Mouse (Mus musculus) right cerebral cortex, adult 2 months (tissue): ENCODE data around the gene Gm6993.

Source experiments
- DNase-seq, 2 experiments: peaks; one replicate each; pipeline ENCODE4 v3.0.0; 2021 to 2022; ENCODE audit warnings: low spot score in 2 of 2

Gene Gm6993

DNA sequence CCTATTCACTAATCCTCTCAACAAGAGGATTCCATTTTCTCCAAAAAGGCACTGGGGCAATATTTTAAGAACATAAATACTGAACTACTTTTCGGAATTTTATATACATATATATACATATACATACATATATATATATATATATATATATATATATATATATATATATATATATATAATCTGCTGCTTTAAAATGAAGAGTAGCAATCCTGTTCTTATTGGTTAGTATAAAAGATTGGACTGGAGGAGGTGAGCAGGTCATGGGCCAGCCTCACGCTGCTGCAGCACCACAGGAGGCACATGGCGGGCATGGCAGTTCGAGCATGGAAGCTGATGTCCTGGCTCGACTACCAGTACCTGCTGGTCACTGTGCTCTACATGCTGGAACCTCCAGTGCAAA lies at the start of gene Gm6993:
Gene Gm6993, plus strand, starts transcription at position 301 of the 400 bp plus-strand sequence.
- DNase-seq, result no peak

DNA sequence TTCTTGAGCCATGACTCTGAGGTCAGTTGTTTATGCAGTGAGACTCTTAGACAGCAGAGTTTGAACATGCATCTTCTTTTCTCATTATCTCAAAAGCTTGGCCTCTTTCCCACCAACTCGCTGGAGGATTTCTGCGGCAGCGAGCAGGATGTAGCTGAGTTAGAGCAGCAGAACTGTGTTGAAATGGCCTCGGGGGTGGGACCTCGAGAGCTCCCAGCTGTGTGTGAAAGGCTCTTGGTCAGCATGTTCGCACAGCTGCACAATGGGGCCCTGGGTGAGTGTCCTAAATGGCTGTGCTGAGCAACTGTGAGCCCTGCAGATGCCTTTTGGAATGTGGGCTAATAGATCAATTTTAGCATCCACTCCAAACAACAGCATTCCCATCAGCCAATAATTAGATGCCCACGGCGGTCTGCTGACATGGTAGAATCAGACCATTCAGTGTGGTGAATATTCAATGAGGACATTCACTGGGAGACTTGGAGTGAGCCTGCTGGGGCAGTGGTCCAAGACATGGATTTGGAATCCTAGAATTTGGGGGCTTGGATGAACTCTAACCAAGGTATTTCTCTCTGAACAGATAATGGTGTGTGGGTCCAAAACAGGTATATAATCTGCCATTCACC lies 49.1 kb upstream of the Gm6993 start:
- DNase-seq, result no peak

DNA sequence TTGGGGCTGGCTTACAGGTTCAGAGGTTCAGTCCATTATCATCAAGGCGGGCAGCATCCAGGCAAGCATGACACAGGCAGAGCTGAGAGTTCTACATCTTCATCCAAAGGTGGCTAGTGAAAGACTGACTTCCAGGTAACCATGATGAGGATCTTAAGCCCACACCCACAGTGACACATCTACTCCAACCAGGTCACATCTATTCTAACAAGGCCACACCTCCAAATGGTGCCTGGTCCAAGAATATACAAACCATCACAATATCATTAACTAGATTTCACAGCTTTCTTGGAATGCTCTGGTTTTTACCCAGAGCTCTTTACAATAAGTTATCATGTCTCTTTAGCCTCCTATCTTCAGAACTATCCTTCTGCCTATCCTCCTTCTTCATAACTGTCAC lies 38.1 kb upstream of the Gm6993 start:
- DNase-seq, result no peak

DNA sequence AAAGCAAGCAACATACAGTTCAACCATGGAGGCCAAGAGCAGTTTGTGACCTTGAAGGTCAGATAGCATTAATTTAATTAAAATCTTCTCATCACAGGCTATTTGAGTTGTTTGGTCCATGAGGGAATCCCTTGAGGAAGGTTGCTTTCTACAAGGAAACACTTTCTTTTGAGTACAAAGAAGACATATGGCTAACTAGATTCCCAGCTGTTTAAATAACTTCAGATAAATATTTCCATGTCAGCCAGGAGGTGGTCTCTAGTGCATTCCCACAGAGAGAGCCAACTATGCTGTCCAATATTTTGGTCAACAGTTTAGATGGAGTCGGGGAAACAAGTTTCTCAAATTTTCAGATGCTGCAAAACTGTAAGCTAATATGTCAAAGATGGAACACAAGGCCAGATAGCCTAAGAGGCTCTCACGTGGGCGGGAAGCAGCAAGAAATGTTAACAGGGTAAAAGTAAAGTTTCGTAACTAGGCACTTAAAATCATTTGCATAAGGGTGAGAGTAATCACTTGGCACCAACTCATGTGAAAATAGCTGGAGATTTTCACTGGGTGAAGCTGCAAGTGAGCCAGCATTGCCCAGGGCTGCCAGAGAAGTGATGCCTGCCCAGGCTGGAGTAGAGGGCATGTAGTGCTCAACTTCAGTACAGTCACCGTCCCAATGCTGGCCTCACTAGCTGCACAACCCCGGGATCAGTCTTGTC lies 36.7 kb upstream of the Gm6993 start:
- no peak for DNase-seq

DNA sequence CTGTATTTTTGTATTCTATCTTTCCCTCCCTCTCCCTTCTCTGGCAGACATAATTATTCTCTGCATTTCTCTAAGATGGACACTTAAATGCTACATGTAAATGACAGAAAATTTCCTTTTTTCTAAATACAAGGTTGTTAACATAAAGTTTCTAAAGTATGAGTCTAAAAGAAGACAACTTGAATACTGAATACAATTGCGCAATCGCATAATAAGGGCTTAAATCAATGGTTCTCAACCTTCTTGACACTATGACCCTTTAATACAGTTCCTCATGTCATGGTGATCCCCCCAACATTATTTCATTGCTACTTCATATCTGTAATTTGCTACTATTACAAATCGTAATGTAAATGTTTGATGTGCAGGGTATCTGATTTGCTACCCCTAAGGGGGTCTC lies 35.7 kb upstream of the Gm6993 start:
- DNase-seq, result no peak

DNA sequence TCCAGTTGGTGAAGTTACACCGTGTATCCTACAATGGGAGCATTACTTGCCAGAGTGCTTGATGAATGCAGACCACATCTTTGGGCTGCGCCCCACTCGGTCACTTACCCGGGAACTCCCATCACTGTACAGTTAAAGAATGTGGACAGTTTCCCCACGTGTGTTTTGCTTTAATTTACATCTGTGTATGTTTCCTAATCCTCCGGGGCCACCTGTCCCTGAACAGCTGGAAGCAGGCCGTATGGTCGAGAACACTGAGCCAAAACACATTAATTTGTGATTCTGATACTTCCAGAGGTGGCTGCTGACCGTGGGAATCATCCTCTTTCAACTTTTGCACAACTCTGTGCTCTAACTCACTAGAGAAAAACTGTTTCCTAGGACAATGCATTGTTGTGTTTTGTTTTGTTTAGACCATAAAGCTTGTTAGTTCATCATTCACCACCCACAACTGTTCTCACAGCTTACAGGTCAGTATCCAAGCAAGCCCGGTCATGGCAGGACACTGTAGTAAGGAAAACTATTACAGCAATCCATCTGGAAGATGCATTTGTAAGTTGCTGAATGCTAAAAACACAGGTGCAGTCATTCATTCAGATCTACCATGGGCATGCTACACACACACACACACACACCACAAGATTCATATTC lies 34.5 kb upstream of the Gm6993 start:
- DNase-seq, result no peak

DNA sequence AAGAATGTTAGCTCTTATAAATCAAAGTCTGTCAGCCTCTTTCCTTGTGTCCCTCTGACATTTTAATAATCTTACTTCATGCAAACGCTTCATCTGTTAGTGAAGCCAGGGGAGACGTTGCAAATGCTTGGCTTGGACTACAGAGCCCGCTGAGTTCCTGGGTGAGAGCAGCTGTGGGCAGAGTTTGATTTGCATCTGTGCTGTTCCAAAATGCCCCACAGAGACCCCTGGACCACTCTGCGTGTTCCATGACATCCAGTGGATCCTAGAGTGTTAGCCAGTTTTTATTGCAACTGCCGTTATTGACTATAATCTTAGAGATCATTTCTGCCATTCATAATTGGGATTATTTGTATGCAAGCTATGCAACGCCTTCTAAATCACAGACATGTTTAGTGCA lies 31.8 kb upstream of the Gm6993 start:
- DNase-seq, result no peak

DNA sequence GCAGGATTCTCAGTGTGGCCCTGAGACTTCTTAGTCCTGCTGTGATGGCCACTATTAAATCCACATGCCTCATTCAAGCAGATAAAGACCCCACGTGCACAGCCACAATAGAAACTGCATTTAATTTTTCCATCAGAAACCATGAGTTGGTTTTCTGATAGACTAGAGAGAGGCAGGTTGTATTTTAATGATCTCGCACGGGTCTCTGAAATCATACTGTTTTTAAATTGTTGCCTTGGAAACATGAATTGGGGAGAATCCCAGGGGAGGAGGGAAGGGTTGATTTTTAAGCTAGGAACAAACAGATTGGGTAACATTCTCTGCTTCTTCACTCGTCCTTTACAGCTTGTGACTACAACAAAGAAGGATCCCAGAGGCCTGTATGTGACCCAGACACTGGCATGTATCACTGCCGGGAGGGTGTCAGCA lies 31.2 kb upstream of the Gm6993 start:
- DNase-seq, result no peak

DNA sequence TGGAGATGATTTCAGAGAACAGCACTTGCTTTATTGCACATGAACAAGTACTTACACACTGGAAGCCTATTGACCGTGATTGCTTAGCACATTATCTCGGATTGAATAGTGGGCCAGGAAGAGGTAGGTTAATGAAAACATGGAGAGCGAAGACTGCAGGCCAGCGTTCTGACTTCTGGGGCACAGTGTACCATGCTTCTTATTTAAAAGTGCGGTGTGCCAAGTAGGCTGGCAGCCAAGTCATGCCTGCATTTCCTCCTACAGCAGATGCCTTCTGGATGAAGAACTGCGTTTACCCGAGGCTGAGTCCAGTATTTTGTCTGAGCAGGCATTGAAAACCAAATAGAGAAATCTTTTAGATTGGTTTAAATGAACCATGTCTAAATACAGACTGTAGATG lies 27.0 kb upstream of the Gm6993 start:
- peak; percentile 12 to 29 for DNase-seq

DNA sequence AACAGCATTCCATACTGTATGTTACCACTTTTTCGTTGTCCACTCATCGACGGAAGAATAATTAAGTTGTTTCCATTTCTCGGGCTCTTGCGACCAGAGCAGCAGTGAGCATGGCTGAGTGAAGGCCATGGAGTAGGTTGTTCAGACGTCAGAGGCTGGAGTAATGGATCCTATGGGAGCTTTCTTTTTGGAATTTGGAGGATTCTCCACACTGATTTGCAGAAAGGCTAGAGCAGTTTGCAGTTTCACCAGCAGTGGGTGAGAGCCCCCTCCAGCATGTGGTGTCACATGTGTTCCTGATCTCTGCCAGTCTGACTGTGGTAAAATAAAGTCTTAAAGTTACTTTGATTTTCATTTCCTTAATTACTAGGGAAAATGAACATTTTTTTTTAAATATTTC lies 25.6 kb upstream of the Gm6993 start:
- DNase-seq, result no peak

DNA sequence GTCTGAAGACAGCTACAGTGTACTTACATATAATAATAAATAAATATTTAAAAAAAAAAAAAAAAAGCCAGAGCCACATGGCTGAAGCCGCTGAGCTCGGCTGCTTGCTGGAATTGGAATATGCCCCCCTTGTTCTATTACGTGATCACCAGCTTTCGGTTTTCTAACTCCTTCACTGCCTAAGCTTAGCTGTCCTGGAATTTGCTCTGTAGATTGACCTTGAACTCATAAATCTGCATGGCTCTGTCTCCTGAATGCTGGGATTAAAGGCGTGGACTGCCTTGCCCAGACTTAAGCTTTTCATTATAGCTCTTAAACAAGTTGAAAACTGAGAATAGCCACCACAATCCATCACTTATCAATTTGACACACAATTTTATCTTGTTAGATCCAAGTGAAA lies 23.3 kb upstream of the Gm6993 start:
- DNase-seq, result no peak

DNA sequence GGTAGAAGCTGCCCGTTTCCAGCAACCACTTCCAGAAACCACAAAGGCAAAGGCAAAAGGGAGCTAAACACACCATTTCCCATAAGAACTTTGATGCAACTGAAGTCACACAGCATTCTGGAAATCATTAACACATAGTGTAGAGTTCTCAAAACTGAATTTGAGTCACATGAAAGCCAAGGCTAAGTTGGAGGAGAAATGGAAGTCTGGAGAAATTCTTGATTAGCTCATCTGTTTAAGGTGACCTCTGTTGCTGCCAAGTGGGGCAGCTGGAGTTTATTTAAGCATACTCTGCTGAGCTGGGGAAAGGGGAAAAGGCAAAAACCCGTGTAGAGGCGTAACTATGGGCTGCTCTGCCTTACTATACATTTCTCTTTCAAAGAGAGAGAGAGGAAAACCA lies 21.8 kb upstream of the Gm6993 start:
- DNase-seq, result no peak

DNA sequence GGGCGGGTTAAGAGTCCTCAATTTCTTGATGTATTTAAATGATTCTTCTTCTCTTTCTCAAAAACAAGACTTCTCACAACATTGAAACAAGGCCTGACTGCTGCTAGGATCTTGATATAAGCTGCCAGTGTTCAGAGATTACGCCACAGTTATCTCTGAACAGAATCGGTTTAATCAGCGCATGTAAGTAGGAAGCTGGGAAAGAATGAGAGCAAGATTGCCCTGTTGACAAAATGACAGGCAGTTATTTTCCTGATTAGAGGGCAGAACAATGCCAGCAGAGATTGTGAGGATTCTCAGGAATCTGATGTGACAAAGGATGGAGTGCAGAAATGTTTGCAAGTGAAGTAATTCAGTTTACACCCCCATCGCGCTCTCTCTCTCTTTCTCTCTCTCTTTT lies 19.0 kb upstream of the Gm6993 start:
- DNase-seq, result no peak

DNA sequence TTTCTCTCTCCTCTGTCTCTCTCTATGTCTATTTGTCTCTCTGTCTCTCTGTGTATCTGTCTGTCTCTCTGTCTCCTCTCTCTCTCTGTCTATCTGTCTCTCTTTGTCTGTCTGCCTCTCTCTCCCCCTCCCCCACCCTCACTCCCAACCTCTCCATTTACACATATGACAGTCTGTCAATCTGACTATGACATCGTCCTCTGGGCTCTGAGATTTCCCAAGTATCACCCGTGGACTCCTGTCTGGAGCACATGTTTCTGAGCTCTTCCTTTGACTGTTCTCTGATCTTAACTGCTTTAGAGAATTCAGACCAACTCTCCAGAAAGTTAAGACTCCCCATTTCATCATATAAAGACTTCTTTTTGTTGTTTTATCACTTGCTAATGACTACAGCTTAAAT lies 18.3 kb upstream of the Gm6993 start:
- DNase-seq, result no peak

DNA sequence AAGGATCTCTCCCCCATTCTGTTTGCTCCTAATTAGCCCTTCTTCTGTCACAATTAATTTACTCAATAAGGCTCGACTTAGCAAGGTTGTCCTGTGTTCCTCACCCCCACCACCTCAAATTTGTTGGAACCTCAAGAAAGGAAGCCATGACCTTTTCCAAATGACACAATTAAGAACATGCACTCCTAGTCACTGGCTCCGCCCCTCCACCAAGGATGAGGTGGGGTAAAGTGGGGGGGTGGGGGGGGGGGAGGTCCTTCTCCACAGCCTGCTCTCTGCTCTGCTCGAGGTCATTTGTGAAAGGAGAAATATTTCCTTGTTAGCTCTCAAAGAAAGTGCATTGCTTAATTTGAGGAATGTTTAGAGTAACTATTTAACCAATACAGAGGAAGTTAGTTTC lies 17.8 kb upstream of the Gm6993 start:
- no peak for DNase-seq

DNA sequence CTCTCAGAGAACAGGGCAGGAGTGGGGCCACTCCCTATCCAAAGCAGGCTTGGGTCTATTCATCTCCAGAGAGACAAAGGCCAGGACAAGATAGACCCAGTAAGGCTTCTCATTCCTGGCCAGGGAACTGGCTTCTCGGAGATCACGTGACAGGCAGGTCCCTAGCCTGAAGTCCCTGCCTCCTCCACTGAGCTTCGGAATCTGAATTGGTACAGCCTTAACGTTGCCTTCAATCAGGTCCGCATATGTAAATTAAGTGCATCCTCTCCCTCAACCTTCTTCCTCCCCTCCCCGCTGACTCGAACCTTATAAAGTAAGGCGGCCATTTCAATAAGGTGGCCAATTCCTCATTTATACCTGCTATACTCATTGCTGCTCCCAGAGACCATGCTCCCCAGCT lies 15.1 kb upstream of the Gm6993 start:
- DNase-seq, result no peak

DNA sequence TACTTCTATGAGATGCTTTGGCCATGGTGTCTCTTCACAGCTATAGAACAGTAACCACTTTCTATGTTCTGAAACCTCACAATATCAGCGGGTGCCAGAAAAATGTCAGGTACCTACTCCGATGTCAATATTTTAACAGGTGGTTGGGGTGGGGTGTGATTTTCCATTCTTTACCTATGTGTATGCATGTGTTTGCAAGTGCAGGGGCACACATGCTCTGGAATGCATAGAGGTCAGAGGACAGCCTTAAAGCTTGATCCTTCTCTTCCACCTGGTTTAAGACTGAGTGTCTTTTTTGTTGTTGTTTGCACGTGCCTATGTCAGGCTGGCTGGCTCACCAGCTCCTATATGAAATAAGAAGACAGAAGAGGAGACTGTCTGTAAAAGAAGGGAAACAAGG lies 13.4 kb upstream of the Gm6993 start:
- no peak for DNase-seq

DNA sequence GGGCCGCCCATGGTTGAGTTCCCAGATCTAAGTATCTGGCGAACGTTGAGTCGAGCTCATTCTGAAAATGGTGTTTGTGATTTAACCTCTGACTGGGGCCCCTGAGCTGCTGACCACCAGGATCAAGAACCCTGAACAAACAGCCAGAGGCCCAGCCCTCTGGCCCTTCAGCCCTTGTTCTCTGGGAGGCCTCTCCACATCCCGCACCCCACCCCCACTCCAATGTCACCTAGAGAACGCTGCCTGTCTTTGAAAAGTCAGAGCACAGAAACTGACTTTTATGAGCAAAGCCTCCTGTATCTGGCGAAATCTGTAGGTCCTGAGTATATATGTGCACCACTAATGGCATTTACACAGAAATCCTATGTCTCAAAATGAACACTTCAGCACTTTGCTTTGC lies 11.7 kb upstream of the Gm6993 start:
- no peak for DNase-seq

DNA sequence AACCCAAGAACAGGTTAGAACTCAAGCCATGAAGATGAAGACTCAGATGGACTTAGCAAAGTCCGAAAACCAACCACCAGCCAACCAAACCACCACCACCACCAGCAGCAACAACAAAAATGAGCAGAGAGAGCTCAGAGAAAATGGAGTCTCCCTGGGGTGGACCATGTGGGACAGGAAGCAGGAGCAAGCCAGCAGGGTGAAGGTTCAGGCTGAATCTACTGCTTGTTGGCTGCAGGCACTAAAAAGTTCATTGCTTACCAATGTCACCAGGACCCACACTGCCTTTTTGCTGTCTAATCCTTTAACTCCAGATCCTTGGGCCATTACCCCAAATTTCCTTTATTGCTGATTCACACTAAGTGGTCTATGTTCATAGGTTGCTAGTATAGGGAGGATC lies 7.9 kb upstream of the Gm6993 start:
- no peak for DNase-seq

DNA sequence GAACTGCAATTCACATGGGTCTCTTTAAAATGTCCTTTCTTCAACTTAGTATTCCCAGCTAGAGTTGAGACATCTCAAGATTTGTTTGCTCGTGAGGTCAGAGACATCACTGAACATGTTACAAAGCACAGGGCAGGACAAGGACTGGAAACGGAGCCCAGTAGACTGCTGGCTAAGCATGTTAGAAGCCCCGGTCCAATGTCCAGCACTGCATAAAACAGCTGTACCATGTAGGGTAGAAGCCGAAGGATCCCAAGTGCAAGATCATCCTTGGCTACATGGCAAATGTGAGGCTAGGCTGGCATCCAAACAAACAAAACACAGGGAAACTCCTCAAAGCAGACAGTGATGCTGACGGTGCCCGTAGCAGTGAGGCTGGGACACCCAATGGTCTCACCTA lies 5.6 kb upstream of the Gm6993 start:
- no peak for DNase-seq

DNA sequence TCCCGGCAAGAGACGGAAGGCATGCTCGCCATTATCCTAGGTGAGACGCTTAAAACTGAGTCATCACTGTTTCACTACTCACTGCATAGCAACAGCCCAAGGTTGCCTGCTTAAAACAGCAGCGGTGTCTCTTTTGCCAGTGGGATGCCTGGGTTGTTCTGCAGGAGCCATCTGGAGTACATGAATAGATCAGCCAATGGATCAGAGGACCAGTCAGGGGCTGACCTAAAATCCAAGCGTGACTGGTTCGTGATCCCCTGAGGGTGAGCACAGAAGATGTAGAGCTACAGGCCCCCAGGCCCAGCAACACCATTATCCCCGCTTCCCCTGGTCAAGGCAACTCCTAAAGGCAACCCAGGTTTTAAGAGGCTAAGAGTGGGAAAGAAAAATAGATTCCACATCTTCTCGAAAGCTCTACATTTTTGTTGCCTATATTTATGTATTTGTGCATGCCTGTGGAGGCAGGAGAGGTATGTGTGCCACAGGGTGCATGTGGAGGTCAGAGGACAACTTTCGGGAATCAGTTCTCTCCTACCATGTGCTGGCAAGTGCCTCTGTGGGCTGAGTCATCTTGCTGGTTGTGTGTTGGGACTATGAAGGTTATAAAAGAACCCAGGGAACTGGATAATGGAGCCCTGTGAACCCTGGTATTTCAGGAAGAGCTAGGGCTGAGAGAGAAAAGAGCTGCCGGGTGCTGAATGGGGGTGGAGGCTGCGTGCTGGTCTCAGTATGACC lies 3.5 kb upstream of the Gm6993 start:
- peak; percentile 20 to 45 for DNase-seq

DNA sequence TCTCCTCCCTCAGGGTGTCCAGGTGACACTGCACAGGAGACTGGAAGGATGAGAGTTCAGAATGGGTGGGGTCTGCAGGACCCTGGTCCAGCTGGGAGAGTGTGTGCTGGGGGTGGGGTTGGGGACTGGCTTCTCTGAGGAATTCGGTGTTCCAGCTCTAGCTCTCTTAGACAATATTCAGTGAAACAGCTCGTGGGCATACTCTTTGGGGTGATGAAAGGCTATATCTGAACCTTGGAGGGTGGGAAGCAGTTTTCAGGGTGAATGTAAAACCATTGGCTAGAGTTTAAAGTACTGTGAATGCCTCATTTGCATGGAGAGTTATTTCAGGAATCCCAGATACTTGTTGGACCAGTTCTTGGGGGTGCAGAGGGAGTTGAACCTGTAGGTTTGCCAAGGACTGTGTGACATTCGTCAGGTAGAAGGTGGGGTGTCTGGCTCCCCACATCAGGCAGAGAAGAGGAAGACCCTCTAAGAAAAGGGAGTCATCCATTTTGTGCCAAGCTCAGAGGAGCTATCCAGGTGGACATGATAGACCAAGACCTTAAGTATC lies 1.5 kb upstream of the Gm6993 start:
- DNase-seq, result no peak
